Mouse (Mus musculus) spleen, postnatal 10 days (tissue): ENCODE measurements around the gene Ddx25.

ENCODE experiments used
- DNase-seq, 2 experiments: peaks; one replicate each; pipeline ENCODE4 v3.0.0; 2021 to 2022; ENCODE audit warnings: low spot score in 2 of 2

Ddx25 gene

GRCm38 (mm10) chr9:35541488-35541887 is 16.8 kb downstream of the Ddx25 start:
- DNase-seq, result peak; percentile 55 to 88

GRCm38 (mm10) chr9:35541024-35541423 is 17.3 kb downstream of the Ddx25 start:
- no peak for DNase-seq

- DNase-seq, result no peak
These were observed 19.2 kb downstream of the Ddx25 start for GRCm38 (mm10) chr9:35539001-35539750.

GRCm38 (mm10) chr9:35535876-35536275 is 22.5 kb downstream of the Ddx25 start:
- no peak for DNase-seq

- peak; percentile 15 to 43 for DNase-seq
These were observed 23.2 kb downstream of the Ddx25 start for GRCm38 (mm10) chr9:35535110-35535509.

- DNase-seq, result no peak
These were observed 25.1 kb downstream of the Ddx25 start for GRCm38 (mm10) chr9:35533266-35533665.

- DNase-seq, result no peak
These were observed 28.5 kb downstream of the Ddx25 start for GRCm38 (mm10) chr9:35529796-35530195.

GRCm38 (mm10) chr9:35529141-35529540 is 29.2 kb downstream of the Ddx25 start:
- DNase-seq, result no peak

GRCm38 (mm10) chr9:35523941-35524411 is 34.4 kb downstream of the Ddx25 start:
- DNase-seq, result peak; percentile 23 to 66

- no peak for DNase-seq
These were observed 34.8 kb downstream of the Ddx25 start for GRCm38 (mm10) chr9:35523541-35523940.

- DNase-seq, result no peak
These were observed 35.4 kb downstream of the Ddx25 start for GRCm38 (mm10) chr9:35522821-35523515.

GRCm38 (mm10) chr9:35522241-35522640 is 36.1 kb downstream of the Ddx25 start:
- DNase-seq, result no peak

GRCm38 (mm10) chr9:35520631-35521348 is 37.5 kb downstream of the Ddx25 start:
- no peak for DNase-seq

GRCm38 (mm10) chr9:35518169-35518568 is 40.2 kb downstream of the Ddx25 start, which contains the start of gene Gm1113:
TSS of gene Gm1113 (minus strand) at chr9:35518269.
- no peak for DNase-seq

GRCm38 (mm10) chr9:35516711-35517110 is 41.6 kb downstream of the Ddx25 start:
- no peak for DNase-seq

GRCm38 (mm10) chr9:35516182-35516581 is 42.1 kb downstream of the Ddx25 start:
- no peak for DNase-seq

- DNase-seq, result no peak
These were observed 44.4 kb downstream of the Ddx25 start for GRCm38 (mm10) chr9:35513900-35514299.

GRCm38 (mm10) chr9:35508234-35508633 is 50.1 kb downstream of the Ddx25 start:
- no peak for DNase-seq

- DNase-seq, result no peak
These were observed 55.8 kb downstream of the Ddx25 start for GRCm38 (mm10) chr9:35502361-35503000.

GRCm38 (mm10) chr9:35499946-35500345 is 58.4 kb downstream of the Ddx25 start:
- DNase-seq, result no peak

- no peak for DNase-seq
These were observed 62.9 kb downstream of the Ddx25 start for GRCm38 (mm10) chr9:35495471-35495870.

- no peak for DNase-seq
These were observed 63.4 kb downstream of the Ddx25 start for GRCm38 (mm10) chr9:35494937-35495336.
